Mouse (Mus musculus) frontal cortex, adult (tissue): ENCODE results near the gene Diexf.
A peak's percentile ranks its signal among the peaks of the same experiment; 100 is the strongest.

ENCODE experiments used
- ATAC-seq: cut with Nextera tagmentation; 2 replicates; pipeline ENCODE4 v1.9.2; 2017; ENCODE audit warnings: mild to moderate bottlenecking, moderate library complexity, mixed read lengths; ENCODE audit not compliant: low TSS enrichment

Gene Diexf

DNA sequence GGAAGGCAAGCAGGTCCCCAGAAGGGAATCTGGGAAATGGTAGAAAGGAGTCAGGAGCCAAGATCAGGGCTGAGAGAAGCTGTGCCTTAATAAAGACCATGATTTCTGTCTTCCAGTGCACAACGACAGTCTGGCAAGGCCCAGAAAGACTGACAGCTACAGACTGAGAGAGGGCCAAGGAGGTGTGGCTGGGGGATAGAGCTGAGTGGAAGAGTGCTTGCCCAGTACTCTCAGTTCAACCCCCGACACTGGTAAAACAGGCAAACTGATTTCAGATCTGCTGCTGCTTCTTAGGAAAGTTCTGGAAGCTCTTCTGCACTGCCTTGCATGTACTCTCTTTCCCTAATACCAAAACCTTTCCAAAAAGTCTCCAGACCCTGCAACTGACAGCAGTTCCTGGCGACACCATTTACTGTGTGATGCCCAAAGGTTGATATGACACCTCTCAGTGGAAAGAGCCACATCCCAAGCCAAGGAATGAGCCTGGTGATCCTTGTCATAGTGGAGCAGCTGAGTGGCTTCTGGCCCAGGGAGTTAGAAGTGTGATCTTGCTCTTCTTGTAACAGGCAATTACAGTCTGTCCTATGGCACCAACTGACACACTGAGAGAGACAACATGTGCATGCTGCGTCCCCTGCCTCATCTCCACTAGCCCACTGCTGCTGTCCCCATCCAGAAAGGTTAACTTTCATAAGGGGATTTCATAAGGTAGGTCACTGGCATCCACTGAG, 43.8 kb downstream of the Diexf start:
- ATAC-seq, result 0 out of 2 replicates have a peak, but pooled peaks have one; percentile 8

DNA sequence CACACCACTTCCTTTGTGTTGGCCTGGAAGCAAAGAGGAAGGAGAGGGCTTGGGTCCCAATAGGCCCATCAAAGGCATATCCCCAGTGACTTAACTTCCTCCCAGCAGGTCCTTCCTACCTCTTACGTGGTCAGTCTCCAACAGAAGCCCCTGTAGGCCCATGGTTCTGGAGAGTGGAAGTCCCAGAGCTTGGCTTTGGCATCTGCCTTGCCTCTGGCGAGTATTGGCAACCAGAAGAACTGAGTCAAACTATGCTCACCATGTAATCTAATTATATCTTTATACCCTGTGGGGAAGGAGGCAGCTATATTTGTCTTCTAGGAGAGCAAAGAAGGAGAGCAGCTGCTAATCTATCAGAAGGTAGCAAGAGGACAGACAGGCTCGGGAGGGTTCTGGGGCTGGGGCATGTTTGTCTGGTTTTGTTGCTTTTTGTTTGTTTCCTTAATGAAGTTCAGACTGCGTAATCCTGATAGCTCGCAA, 44.5 kb downstream of the Diexf start:
- ATAC-seq, result 0 out of 2 replicates have a peak, but pooled peaks have one; percentile 14

DNA sequence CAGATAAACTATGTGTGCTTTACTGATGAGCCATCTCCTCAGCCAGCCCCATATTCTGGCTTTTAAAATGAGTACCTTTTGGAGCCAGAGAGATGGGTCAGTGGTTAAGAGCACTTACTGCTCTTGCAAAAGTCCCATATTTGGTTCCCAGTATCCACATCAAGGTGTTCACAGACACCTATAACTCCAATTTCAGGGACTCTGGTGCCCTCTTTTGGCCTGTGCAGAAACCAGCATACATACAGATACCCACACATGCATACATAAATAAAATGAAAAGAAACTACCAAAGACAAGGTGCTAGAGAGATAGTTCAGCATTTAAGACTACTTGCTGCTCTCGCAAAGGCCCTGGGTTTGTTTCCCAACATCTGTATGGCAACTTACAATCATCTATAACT, 46.1 kb downstream of the Diexf start:
- no peak for ATAC-seq

DNA sequence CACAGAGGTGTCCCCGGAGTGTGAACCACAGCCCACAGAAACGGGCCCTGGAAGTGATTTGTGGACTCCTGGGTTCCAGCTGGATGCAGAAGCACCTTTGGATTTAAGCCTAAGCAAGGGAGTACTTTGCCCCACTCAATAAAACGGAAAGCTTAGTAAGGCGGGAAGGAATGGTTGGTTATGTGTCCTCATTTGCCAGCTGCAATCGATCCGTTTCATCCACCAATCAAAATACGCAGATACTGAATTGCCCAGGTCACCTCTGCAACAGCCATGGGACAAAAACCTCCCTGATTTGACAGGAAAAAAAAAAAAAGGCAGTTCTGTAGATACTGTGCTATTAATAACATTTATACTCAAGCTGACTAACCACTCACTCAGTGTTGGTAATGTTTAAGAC, 47.0 kb downstream of the Diexf start:
- no peak for ATAC-seq

DNA sequence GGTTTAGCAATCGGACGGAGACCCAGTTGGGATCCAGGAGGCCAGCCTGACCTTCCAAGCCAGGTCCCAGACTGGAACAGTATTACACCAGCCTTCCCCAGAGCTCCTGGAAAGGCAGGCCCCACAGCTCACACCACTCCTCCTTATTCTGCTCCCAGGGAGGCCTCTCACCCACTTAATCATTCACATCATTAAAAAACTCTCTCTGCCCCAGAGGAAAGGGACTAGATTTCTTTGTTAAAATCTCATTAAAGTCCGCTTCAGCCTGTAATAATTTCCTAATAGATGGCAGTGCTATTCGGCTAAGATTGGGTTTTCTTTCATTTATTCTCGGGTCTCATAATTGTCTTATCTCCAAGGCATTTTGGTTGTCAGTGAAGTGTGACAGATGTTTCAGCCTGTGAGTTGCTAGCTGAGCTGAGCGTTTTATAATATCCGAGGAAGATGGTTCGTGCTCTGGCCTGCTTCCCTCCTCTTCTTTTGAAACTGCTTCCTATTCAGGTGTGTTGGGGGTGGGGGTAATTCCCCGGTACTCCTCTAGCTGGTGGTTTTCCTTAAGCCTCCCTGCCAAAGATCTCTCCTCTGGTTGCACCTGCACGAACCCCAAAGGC, 47.7 kb downstream of the Diexf start:
- ATAC-seq, result no peak

DNA sequence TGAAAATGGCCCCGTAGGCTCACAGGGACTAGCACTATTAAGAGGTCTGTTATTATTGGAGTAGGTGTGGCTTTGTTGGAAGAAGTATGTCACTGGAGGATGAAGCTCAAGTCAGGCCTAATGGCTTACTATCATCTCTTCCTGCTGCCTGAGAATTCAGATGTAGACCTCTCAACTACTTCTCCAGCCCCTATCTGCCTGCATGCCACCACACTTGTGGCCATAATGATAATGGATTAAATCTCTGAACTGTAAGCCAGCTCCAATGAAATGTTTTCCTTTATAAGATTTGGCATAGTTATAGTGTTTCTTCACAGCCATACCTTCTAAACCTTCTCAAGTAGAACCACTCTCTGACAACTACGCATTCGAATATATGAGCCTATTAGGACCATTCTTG, 67.5 kb downstream of the Diexf start:
- no peak for ATAC-seq

DNA sequence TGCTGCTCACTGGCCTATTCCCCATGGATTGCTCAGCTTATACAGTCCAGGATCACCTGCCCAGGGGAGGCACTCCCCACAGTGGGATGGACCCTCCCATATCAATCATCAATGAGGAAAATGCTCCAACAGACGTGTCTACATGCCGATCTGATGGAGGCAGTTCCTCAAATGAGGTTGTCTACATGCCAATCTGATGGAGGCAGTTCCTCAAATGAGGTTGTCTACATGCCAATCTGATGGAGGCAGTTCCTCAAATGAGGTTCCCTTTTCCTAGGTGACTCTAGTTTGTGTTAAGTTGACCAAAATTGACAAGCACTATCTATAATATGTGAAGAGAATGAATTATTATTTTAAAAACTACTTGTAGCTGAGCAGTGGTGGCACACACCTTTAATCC, 69.9 kb downstream of the Diexf start:
- ATAC-seq, result no peak

DNA sequence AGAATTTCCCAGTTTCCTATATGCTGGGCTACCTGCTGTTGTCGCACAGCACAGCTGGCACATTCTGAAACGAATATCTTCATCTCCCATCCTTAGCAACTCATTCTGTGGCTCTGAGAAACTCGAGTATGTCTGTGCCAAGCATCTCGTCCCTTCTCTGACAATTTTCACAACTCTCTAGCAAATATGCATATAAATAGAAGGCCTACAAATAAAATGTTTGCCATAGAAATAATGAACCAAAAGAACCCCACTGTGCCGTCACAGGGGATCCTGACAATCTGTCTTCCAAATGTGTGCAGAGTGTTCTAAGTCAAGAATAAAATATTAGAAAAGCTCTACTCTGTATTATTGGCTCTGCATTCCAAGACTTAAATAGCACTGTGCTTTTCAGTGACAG, 70.5 kb downstream of the Diexf start:
- ATAC-seq, result peak; percentile 79; the same call in 1 of the 2 replicates

DNA sequence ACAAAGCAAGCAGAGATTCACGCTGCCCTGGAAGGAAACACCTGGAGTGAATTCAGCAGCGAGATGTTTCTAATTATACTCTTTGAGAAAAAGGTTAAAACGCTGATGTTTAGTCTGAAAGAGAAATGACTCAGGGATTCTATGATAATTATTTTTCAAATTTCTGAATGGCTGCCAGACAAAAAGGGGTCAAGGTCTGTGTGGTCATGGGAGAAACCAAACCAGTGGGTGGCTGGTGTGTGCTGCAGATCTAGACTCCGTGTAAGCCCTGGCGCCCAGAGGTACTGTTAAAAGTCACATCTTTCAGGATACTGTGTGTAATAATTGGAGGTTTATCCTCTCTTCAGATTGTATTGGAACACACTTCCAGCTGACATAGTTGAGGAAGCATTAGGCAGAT, 75.7 kb downstream of the Diexf start:
- ATAC-seq, result no peak

DNA sequence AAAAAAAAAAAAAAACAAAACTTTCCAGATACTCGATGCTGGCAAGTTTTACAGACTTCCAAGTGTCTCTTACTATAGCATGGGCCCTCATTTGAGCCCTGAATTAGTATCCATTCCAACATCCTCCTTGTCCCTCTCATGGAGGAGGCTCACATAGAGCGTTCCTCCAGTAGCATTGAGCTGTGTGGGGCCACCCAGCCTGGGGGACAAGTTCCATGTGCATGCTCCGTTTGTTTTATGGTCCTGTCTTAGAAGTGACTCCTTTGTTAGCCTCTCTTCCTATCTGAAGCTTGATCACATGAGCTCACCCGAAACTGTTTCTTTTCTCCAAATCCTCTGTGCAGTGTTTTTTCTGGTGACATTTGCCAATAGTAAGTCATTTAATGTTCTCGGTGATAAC, 77.0 kb downstream of the Diexf start:
- ATAC-seq, result no peak

DNA sequence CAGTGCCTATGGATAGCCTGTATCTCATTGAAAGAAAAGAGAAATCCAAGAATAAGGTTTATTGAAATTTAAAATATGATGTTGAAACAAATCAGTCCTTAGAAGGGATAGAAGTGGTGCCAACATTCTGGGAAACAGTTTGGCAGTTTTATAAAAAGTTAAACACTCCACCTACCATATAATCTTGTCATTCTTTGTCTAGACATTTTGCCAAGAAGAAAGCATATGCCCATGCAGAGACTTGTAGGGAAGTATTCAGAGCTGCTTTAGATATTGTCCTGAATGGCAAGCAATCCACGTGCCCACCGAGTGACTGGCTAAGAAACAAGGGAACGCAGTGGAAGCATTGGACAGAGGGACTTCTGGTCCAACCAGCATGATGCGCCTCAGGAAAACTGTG, 82.5 kb downstream of the Diexf start:
- peak; percentile 81 for ATAC-seq

DNA sequence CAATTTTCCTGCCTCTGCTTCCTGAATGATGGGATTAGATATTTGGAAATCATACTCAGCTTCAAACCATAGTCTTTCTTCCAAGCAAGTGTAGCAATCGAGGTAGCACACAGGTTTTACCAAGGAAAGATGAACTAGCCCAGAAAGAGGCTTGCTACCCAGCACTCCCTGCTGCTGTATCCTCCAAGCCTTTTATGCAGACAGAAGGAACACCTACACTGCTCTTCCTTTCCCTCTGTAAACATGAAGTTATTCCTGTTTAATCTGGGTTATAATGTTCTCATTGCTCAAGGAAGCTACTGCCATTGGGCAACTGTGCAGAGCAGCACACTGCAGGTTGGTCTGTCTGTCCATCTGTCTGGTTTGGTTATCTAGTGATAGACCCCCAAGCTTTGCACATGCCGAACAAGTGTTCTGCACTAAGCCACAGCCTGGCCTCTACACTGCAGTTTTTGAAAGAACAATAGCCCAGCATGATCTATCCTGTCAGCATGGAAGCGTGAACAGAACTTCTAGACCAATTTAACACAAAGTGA, 87.2 kb downstream of the Diexf start:
- peak; percentile 89 for ATAC-seq
